Mouse (Mus musculus): Measurements from ENCODE around the gene 4930470P17Rik.

DNA sequence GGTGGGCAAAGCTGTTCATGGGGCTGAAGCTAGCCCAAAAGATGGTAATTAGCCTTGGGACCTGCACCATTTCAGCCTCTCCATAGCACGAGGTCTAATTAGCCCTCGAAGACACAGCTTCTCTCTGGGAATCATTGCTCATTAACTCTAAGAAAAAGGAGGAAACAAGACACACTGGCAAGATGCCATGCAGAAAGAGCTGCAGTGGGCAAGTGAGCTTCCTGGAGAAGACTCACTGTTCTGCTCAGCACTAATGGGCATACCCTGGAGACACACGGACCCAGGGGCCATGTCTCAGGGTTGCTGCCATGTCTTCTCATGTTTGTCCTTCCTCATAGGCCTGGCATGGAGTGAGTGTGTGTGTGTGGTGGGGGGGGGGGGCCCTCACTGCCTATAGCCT, 57.7 kb downstream of the 4930470P17Rik start:
- no peak for TF ChIP-seq CTCF (IDR thresholded peaks at IDR 0.05; ENCODE audit: insufficient read depth, low read length)
- no peak for TF ChIP-seq POLR2A (IDR thresholded peaks at IDR 0.05; ENCODE audit: borderline replicate concordance, extremely low read depth, low read depth, low read length)
